In the genomic region with DNA sequence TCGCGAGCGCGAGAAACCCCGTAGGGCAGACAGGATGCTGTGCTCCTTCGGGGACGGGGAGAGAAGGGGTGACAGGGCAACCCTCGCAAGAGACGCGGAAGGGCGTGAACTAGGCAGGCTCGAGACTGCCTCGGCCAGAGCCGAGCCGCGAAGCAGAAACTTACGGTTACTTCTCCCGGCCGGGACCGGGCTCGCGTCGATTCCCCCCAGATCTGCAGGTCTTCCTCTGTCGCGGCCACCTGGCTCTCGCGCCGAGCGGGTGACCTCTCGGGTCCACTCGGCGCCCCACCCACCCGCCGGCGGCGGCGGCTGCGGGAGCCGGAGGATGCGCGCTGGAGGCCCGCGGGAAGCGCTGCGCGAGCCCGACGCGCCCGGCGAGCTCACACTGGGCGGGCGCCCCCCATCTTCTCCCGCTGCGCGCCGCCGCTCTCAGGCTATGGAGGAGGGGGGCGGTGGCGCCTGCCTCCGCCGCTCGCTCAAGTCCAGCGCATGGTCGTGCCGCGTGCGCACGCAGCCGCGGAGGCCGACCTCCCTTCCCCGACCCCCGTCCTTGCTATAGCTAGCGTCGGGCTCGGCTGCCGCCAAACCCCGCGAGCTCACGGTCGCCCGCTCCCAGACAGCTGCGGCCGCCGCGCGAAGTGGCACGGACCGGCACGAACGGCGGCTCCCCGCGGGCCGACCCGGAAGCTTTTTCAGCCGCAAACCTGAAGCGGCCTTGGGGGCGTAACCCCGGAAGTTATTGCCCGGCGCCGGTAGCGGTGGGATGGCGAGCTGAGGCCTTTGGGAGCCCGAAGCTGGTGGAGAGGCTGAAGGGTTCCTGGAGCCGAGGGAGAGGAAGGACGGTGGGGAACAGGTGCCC, we compare ENCODE assay signal across 8 mouse cellular contexts. TPM values are rescaled to one million over a fixed set of nuclear protein-coding genes. Genes with fewer than 3 reads are reported as not detected.
DNase-seq lines count a peak whose midpoint lies in the region; ATAC-seq and TF ChIP-seq lines count a peak whose summit lies in the region.

A gene (minus strand): TSS at position 493 of the 859 bp plus-strand sequence.
A gene (plus strand): TSS at position 752 of the 859 bp plus-strand sequence.

- H3K4me3 ChIP-seq in bone marrow, adult 2 months (replicated peaks; ENCODE audit: control insufficient read depth, low read depth, low read length), result peak within 1 kb of the TSS; percentile 99
- H3K4me3 ChIP-seq in embryonic facial prominence, embryonic 15.5 days (replicated peaks), result peak within 1 kb of the TSS; percentile 93
- H3K4me3 ChIP-seq in kidney, embryonic 15.5 days (replicated peaks), result peak within 1 kb of the TSS; percentile 77

- H3K27ac ChIP-seq in bone marrow, adult 2 months (ENCODE audit: control insufficient read depth, insufficient read depth, low read depth, low read length, poor library complexity), result peak within 1 kb of the TSS; percentile 97
- H3K27ac ChIP-seq in embryonic facial prominence, embryonic 15.5 days (replicated peaks), result peak within 1 kb of the TSS; percentile 93
- H3K27ac ChIP-seq in kidney, embryonic 15.5 days, result peak within 1 kb of the TSS; percentile 93

- under 1% methylated on average over 95 of the region's 109 CpGs for WGBS in bone marrow, adult 2 months
- under 1% methylated on average over 107 of the region's 109 CpGs for WGBS in embryonic facial prominence, embryonic 15.5 days
- WGBS in kidney, embryonic 15.5 days, result under 1% methylated on average over 101 of the region's 109 CpGs

- no peak for TF ChIP-seq CTCF in bone marrow, adult 2 months (IDR thresholded peaks at IDR 0.05; ENCODE audit: control insufficient read depth, insufficient read depth, low read length)

- ATAC-seq in embryonic facial prominence, embryonic 15.5 days (ENCODE audit: insufficient number of reproducible peaks, low FRiP score, low TSS enrichment, low read depth), result peak; percentile 95
- peak; percentile 97 for ATAC-seq in kidney, embryonic 15.5 days (replicated peaks; ENCODE audit: low FRiP score)
- ATAC-seq in monocyte, adult 5-6 weeks (replicated peaks; ENCODE audit: insufficient number of reproducible peaks, low FRiP score, low TSS enrichment, poor library complexity, severe bottlenecking), result peak; percentile 91

- H3K9ac ChIP-seq in embryonic facial prominence, embryonic 15.5 days, result peak within 1 kb of the TSS; percentile 82
- H3K9ac ChIP-seq in kidney, embryonic 15.5 days, result peak within 1 kb of the TSS; percentile 85

- TF ChIP-seq POLR2A in bone marrow, adult 2 months (IDR thresholded peaks at IDR 0.05; ENCODE audit: borderline replicate concordance, control insufficient read depth, low read depth, low read length), result peak; percentile 76; the same call in 1 of the 2 replicates

- DNase-seq in 416B (ENCODE audit: low read depth), result peak; percentile 87
- peak; percentile 87 to 89 for DNase-seq in heart, adult 9 months (ENCODE audit: low spot score in 2 of 2)
- DNase-seq in liver, result peak; percentile 88
- DNase-seq in spleen, postnatal 4 days (ENCODE audit: low spot score in 2 of 2), result peak; percentile 87 to 93

- no peaks in the 10 kb centered on the region for H3K9me3 ChIP-seq in embryonic facial prominence, embryonic 15.5 days (replicated peaks)
- no peaks in the 10 kb centered on the region for H3K9me3 ChIP-seq in kidney, embryonic 15.5 days (replicated peaks)

- H3K4me2 ChIP-seq in embryonic facial prominence, embryonic 15.5 days (replicated peaks), result peak within 1 kb of the TSS; percentile 79
- peak within 1 kb of the TSS; percentile 70 for H3K4me2 ChIP-seq in kidney, embryonic 15.5 days

- H3K27me3 ChIP-seq in embryonic facial prominence, embryonic 15.5 days, result no peaks in the 10 kb centered on the region
- H3K27me3 ChIP-seq in kidney, embryonic 15.5 days, result no peaks in the 10 kb centered on the region

- peaks cover 1% of the 10 kb centered on the region for H3K4me1 ChIP-seq in bone marrow, adult 2 months (ENCODE audit: control insufficient read depth, insufficient read depth, low read length)
- H3K4me1 ChIP-seq in embryonic facial prominence, embryonic 15.5 days, result 0 out of 2 replicates have a peak, but pooled peaks cover 3% of the 10 kb centered on the region
- H3K4me1 ChIP-seq in kidney, embryonic 15.5 days, result peaks cover 13% of the 10 kb centered on the region; the same call in 1 of the 2 replicates

- no peaks in the 10 kb centered on the region for H3K36me3 ChIP-seq in embryonic facial prominence, embryonic 15.5 days
- H3K36me3 ChIP-seq in kidney, embryonic 15.5 days, result peaks cover 9% of the 10 kb centered on the region; the same call in 1 of the 2 replicates

RNA-seq across cellular contexts. Expression of the first gene that starts in this region (rescaled TPM):
- polyA plus RNA-seq in bone marrow, adult 2 months (2011; ENCODE audit: insufficient read depth, insufficient read length, low replicate concordance, missing spikeins), result 9.6 and 10.1 TPM in 2 replicates
- polyA plus RNA-seq in embryonic facial prominence, embryonic 15.5 days (2015; fragmentation: Nextera tagmentation; extraction: Ambion mirVana), result 9.0 and 10.9 TPM in 2 replicates
- 11.9 and 12.3 TPM in 2 replicates for polyA plus RNA-seq in kidney, embryonic 15.5 days (2015; fragmentation: Nextera tagmentation; extraction: Ambion mirVana)
- 61.0 to 88.3 TPM (median 78.2 TPM) in 3 replicates for total RNA-seq in monocyte, adult 5-6 weeks (2017)

RNA-seq across cellular contexts. Expression of the second gene that starts in this region (rescaled TPM):
- polyA plus RNA-seq in bone marrow, adult 2 months (2011; ENCODE audit: insufficient read depth, insufficient read length, low replicate concordance, missing spikeins), result 21.5 and 32.2 TPM in 2 replicates
- polyA plus RNA-seq in embryonic facial prominence, embryonic 15.5 days (2015; fragmentation: Nextera tagmentation; extraction: Ambion mirVana), result 41.5 and 43.3 TPM in 2 replicates
- polyA plus RNA-seq in kidney, embryonic 15.5 days (2015; fragmentation: Nextera tagmentation; extraction: Ambion mirVana), result 47.6 and 48.8 TPM in 2 replicates
- total RNA-seq in monocyte, adult 5-6 weeks (2017), result 75.0 to 108 TPM (median 86.0 TPM) in 3 replicates

Comparison
In these comparisons a context has a peak if more than half of its experiments do, and no peak if none do; other contexts are left out.
1. Peak in every context shown above with its lines: DNase-seq, ATAC-seq, H3K4me3 ChIP-seq and H3K27ac ChIP-seq.